Mouse (Mus musculus) hindbrain, embryonic 14.5 days (tissue): ENCODE data around the gene Htr1f. TPM values are rescaled to one million over a fixed set of nuclear protein-coding genes. Genes with fewer than 3 reads are reported as not detected.

ENCODE experiments used
- ATAC-seq: fragments of 200-750 bp; cut with Nextera tagmentation; 2 replicates; pipeline ENCODE4 v1.8.0; 2017; ENCODE audit warnings: moderate number of reproducible peaks, mild to moderate bottlenecking, moderate TSS enrichment, moderate library complexity; ENCODE audit not compliant: low FRiP score
- DNase-seq: peaks from one replicate; pipeline ENCODE4 v3.0.0-alpha.2; 2015; ENCODE audit warnings: low spot score
- H3K27ac ChIP-seq: fragments of 300-500 bp; sonication (generic); 2 replicates; pipeline ENCODE4 v1.5.1; 2014; ENCODE audit warnings: mild to moderate bottlenecking, moderate library complexity
- H3K27me3 ChIP-seq: fragments of 300-500 bp; sonication (generic); 2 replicates; pipeline ENCODE4 v1.6.1; 2014; ENCODE audit warnings: mild to moderate bottlenecking, low read length, mixed read lengths; ENCODE audit not compliant: control insufficient read depth, insufficient read depth
- H3K36me3 ChIP-seq: fragments of 300-500 bp; sonication (generic); replicated peaks from 2 replicates; pipeline ENCODE4 v1.6.1; 2014; ENCODE audit not compliant: control insufficient read depth, insufficient read depth
- H3K4me1 ChIP-seq: fragments of 300-500 bp; sonication (generic); replicated peaks from 2 replicates; pipeline ENCODE4 v1.6.1; 2014; ENCODE audit warnings: antibody characterized with exemption, low read length, mixed read lengths; ENCODE audit not compliant: control insufficient read depth, insufficient read depth
- H3K4me2 ChIP-seq: fragments of 300-500 bp; sonication (generic); replicated peaks from 2 replicates; pipeline ENCODE4 v1.6.1; 2014; ENCODE audit warnings: mild to moderate bottlenecking, moderate library complexity
- H3K4me3 ChIP-seq: fragments of 300-500 bp; sonication (generic); replicated peaks from 2 replicates; pipeline ENCODE4 v1.5.1; 2014; ENCODE audit warnings: mild to moderate bottlenecking, low read length
- H3K9ac ChIP-seq: fragments of 300-500 bp; sonication (generic); 2 replicates; pipeline ENCODE4 v1.6.1; 2014
- H3K9me3 ChIP-seq: fragments of 300-500 bp; sonication (generic); 2 replicates; pipeline ENCODE4 v1.6.1; 2016; ENCODE audit warnings: low read length; ENCODE audit not compliant: control insufficient read depth
- WGBS: fragments of 180-500 bp; shearing (Covaris S2); extraction: QIAGEN DNeasy Blood & Tissue Kit; methylation state at CpG from one replicate; pipeline ENCODE4 v1.1.7; 2014; 5-methylcytosine and 5-hydroxymethylcytosine counted together
- polyA plus RNA-seq: library from polyadenylated mRNA; unstranded; fragments of >200 nt; fragmentation: Nextera tagmentation; extraction: Ambion mirVana; gene quantifications from 2 replicates; pipeline ENCODE4 v1.2.1, GENCODE M21; 2014

Htr1f gene
- polyA plus RNA-seq, 1 experiment from 2014 or later: 0.60 TPM

GRCm38 (mm10) chr16:64987564-64987963 is 118.1 kb downstream of the Htr1f start:
- Histone ChIP-seq H3K9ac (no peak overlapping the region), H3K36me3 (no peaks in the 10 kb centered on the region), H3K27ac (no peak overlapping the region), H3K27me3 (no peaks in the 10 kb centered on the region), H3K4me2 (no peak overlapping the region), H3K4me1 (no peaks in the 10 kb centered on the region), H3K4me3 (no peak overlapping the region), H3K9me3 (no peaks in the 10 kb centered on the region)
- DNase-seq (no peak), ATAC-seq (no peak)
- 88% methylated on average over 6 of the region's 6 CpGs for WGBS

GRCm38 (mm10) chr16:64987049-64987448 is 118.6 kb downstream of the Htr1f start:
- Histone ChIP-seq H3K4me2 (no peak overlapping the region), H3K4me1 (no peaks in the 10 kb centered on the region), H3K9ac (no peak overlapping the region), H3K27ac (no peak overlapping the region), H3K27me3 (no peaks in the 10 kb centered on the region), H3K9me3 (no peaks in the 10 kb centered on the region), H3K36me3 (no peaks in the 10 kb centered on the region), H3K4me3 (no peak overlapping the region)
- DNase-seq (no peak), ATAC-seq (no peak)
- 65% methylated on average over 2 of the region's 2 CpGs for WGBS

DNA sequence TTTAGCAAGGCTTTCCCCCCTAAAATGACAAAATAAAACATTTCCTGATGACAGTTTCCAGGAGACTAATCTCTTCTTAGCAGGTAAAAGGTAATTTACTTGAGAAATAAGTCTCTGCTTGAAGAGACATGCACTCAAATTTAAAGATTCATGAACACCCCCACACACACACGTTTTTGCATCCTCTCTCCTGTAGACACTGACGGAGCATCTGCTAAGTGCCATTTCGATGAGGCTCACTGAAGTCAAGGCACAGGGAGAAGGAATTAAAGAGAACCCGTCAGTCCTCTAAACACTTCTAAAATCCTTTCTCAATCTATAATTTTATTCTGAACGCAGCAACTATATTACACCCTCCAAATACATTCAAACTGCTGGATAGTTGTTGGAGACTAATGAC is 131.0 kb downstream of the Htr1f start:
- DNase-seq (no peak), ATAC-seq (no peak)
- no peak overlapping the region for H3K27ac ChIP-seq
- no peak overlapping the region for H3K4me2 ChIP-seq
- no peaks in the 10 kb centered on the region for H3K9me3 ChIP-seq
- 85% methylated on average over 5 of the region's 5 CpGs for WGBS
- no peaks in the 10 kb centered on the region for H3K27me3 ChIP-seq
- no peaks in the 10 kb centered on the region for H3K36me3 ChIP-seq
- H3K4me1 ChIP-seq: no peaks in the 10 kb centered on the region
- no peak overlapping the region for H3K9ac ChIP-seq
- no peak overlapping the region for H3K4me3 ChIP-seq

DNA sequence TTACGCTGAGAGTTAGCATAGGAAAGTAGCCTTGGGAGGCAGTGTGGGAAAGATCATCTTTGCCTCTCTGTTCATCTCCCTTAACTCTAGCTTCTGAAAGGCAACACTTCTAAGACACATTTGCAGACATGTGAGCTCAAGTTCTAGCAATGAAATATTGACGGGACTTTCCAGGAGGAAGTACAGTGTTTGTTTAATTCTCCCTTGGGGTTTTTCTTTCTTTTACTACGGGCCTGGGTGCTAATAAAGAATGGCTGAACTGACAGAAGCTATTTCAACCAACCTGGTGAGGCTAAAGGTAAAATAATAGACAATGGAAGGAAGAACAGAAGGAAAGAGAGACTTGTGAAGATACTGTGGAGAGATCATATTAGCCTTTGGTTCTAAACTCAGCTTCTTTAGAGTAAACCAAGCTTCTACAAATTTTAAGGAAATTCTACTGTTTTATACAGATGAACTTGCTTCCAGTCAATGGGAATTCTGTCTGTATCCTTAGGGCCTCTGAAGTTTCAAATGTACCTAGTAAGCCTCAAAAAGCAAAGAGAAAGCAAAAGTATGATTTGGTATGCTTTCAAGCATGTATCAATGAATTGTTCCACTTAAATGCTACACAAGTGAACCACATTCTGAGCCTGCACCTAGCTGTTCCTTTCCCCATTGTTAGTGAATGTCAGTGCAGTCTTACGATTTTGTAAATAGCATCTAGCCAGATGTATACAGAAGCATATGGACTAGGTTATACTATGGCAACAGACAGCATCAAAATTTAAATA is 131.9 kb downstream of the Htr1f start:
- ATAC-seq: no peak
- Histone ChIP-seq H3K27me3 (no peaks in the 10 kb centered on the region), H3K9ac (no peak overlapping the region), H3K4me1 (no peaks in the 10 kb centered on the region), H3K4me2 (no peak overlapping the region), H3K27ac (no peak overlapping the region), H3K4me3 (no peak overlapping the region), H3K9me3 (no peaks in the 10 kb centered on the region), H3K36me3 (no peaks in the 10 kb centered on the region)
- WGBS: 82% methylated on average over 4 of the region's 4 CpGs
- DNase-seq: no peak

- Histone ChIP-seq H3K9me3 (no peaks in the 10 kb centered on the region), H3K27ac (no peak overlapping the region), H3K36me3 (no peaks in the 10 kb centered on the region), H3K9ac (no peak overlapping the region), H3K4me3 (no peak overlapping the region), H3K4me1 (no peaks in the 10 kb centered on the region), H3K4me2 (no peak overlapping the region), H3K27me3 (no peaks in the 10 kb centered on the region)
- 97% methylated on average over 4 of the region's 4 CpGs for WGBS
- DNase-seq: no peak
- no peak for ATAC-seq
Measured at GRCm38 (mm10) chr16:64961690-64962089, 144.0 kb downstream of the Htr1f start.

GRCm38 (mm10) chr16:64941646-64942195 is 163.9 kb downstream of the Htr1f start:
- ATAC-seq: no peak
- no peak overlapping the region for H3K9ac ChIP-seq
- no peaks in the 10 kb centered on the region for H3K9me3 ChIP-seq
- H3K27me3 ChIP-seq: no peaks in the 10 kb centered on the region
- H3K36me3 ChIP-seq: no peaks in the 10 kb centered on the region
- H3K4me2 ChIP-seq: no peak overlapping the region
- DNase-seq: no peak
- WGBS: 89% methylated on average over 5 of the region's 5 CpGs
- no peaks in the 10 kb centered on the region for H3K4me1 ChIP-seq
- H3K4me3 ChIP-seq: no peak overlapping the region
- H3K27ac ChIP-seq: no peak overlapping the region

- ATAC-seq (no peak), DNase-seq (no peak)
- 86% methylated on average over 1 of the region's 1 CpGs for whole genome bisulfite sequencing
- no peak overlapping the region for H3K27ac ChIP-seq
- no peaks in the 10 kb centered on the region for H3K9me3 ChIP-seq
- no peak overlapping the region for H3K9ac ChIP-seq
- no peak overlapping the region for H3K4me3 ChIP-seq
- no peaks in the 10 kb centered on the region for H3K36me3 ChIP-seq
- no peaks in the 10 kb centered on the region for H3K4me1 ChIP-seq
- H3K27me3 ChIP-seq: no peaks in the 10 kb centered on the region
- H3K4me2 ChIP-seq: no peak overlapping the region
Measured at GRCm38 (mm10) chr16:64934793-64935192, 170.9 kb downstream of the Htr1f start.

GRCm38 (mm10) chr16:64934011-64934410 is 171.6 kb downstream of the Htr1f start:
- no peak overlapping the region for H3K4me3 ChIP-seq
- no peak for ATAC-seq
- no peak for DNase-seq
- H3K4me2 ChIP-seq: no peak overlapping the region
- H3K36me3 ChIP-seq: no peaks in the 10 kb centered on the region
- no peaks in the 10 kb centered on the region for H3K27me3 ChIP-seq
- H3K4me1 ChIP-seq: no peaks in the 10 kb centered on the region
- WGBS: 80% methylated on average over 1 of the region's 1 CpGs
- no peaks in the 10 kb centered on the region for H3K9me3 ChIP-seq
- H3K27ac ChIP-seq: no peak overlapping the region
- no peak overlapping the region for H3K9ac ChIP-seq

- no peaks in the 10 kb centered on the region for H3K36me3 ChIP-seq
- DNase-seq (no peak), ATAC-seq (no peak)
- H3K9me3 ChIP-seq: no peaks in the 10 kb centered on the region
- H3K27ac ChIP-seq: no peak overlapping the region
- H3K27me3 ChIP-seq: no peaks in the 10 kb centered on the region
- H3K4me3 ChIP-seq: no peak overlapping the region
- H3K4me2 ChIP-seq: no peak overlapping the region
- no peak overlapping the region for H3K9ac ChIP-seq
- no peaks in the 10 kb centered on the region for H3K4me1 ChIP-seq
- 59% methylated on average over 9 of the region's 9 CpGs for WGBS
Measured at GRCm38 (mm10) chr16:64923500-64923899, 182.2 kb downstream of the Htr1f start.
